Mouse (Mus musculus): ENCODE measurements around the gene Cd276. TPM values are rescaled to one million over a fixed set of nuclear protein-coding genes. Genes with fewer than 3 reads are reported as not detected.
"Not testable (repeated sequence)": the region's sequence is repeated elsewhere in the genome, so short reads cannot be mapped to it uniquely, and the experiment has no call there.

Cd276 gene
- polyA plus RNA-seq, 2 experiments: 0.87 to 1.2 TPM

DNA sequence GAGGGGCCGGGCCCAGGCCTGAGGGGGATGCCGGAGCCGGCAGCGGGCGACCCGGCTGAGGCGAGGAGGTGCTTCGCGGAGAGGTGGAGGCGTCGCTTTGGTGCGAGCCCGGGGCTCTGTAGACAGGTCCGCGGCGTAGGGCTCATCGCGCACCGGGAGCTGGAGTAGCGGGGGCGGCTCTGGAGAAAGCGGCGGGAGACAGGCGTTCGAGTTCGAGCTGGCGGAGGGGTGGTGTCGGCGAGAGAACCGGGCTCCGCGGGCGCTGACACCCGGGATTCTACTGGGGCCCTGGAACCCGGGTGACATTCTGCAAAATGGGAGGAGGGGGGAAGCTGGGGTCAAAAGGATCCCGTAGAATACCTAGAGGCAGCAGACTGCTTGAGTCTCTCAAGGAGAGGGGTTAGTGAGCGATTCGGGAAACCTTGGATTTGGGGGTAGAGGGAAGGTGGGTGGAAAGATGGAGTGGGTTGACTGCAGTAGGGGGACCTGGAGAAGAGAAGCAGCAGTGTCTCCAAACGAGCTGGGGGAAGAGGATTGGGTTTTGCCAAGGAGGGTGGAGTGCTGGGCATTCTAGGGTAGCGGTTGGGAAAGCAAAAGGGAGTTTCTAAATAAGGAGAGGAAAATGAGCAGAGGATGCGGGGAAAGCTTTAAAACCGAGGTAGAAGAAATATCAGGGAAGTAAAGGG is 27.5 kb upstream of the Cd276 start:
- Histone ChIP-seq H3K9ac (replicated peaks) (peak overlapping the region; percentile 100), H3K27ac (peak overlapping the region; percentile 89), H3K4me3 (ENCODE audit: insufficient read depth in 1 of 2, low read depth in 2 of 2, low read length in 2 of 2) (peak overlapping the region; percentile 90 to 97), H3K36me3 (replicated peaks; ENCODE audit: control insufficient read depth, insufficient read depth, low read depth) (peaks cover 2% of the 10 kb centered on the region), H3K4me1 (replicated peaks; ENCODE audit: control insufficient read depth in 2 of 2, insufficient read depth in 2 of 2, low read length in 1 of 2) (peaks cover 13 to 14% of the 10 kb centered on the region in 2 experiments), H3K27me3 (ENCODE audit: control insufficient read depth, insufficient read depth, low read length) (no peaks in the 10 kb centered on the region), H3K9me3 (ENCODE audit: control insufficient read depth, low read length) (no peaks in the 10 kb centered on the region), H3K4me2 (ENCODE audit: low read depth) (peak overlapping the region; percentile 83)
- ATAC-seq (ENCODE audit: insufficient read depth) (peak; percentile 56), DNase-seq (ENCODE audit: low read depth in 3 of 3, low spot score in 3 of 3) (peak in 1 of 3 experiments; percentile 26)
- under 1% methylated on average over 42 of the region's 42 CpGs for WGBS (ENCODE audit: insufficient replicate concordance)
- TF ChIP-seq CTCF (IDR thresholded peaks at IDR 0.05; ENCODE audit: low read depth) (no peak), EP300 (IDR thresholded peaks at IDR 0.05; ENCODE audit: low read depth) (no peak)

DNA sequence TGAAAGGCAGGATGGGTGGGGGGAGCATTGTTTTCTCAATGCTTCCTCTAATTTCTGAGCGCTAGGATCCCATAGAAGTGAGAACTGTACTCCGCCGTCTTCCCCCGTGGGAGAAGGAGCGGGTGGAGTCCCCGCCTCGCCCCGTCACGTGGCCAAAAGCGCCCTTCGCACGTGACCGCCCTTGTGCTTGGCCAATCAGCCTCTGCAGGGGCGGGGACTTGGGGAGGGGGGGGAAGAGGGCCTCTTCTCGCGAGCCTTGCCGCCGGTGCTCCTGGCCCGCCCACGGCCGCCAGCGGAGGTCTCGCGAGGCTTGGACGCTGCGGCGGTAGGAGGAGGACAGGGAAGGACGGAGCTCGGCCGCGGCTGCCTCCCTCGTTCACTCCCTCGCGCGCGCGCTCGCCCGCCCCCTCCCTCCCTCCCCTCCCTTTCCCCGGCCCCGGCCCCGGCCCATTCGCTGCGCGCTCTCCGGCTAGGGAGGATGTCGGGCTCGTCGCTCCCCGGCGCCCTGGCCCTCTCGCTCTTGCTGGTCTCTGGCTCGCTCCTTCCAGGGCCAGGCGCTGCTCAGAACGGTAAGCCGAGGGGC is 26.8 kb upstream of the Cd276 start, which contains the start of gene Nptn:
Nptn (plus strand) TSS at position 283 of the 583 bp plus-strand sequence.
- DNase-seq (ENCODE audit: low read depth in 3 of 3, low spot score in 3 of 3): peak; percentile 95 to 98 (median 97)
- peak; percentile 81 for TF ChIP-seq EP300 (IDR thresholded peaks at IDR 0.05; ENCODE audit: low read depth)
- TF ChIP-seq CTCF (IDR thresholded peaks at IDR 0.05; ENCODE audit: low read depth): no peak
- Histone ChIP-seq H3K27me3 (ENCODE audit: control insufficient read depth, insufficient read depth, low read length) (no peaks in the 10 kb centered on the region), H3K36me3 (replicated peaks; ENCODE audit: control insufficient read depth, insufficient read depth, low read depth) (no peaks in the 10 kb centered on the region; the same call in 1 of the 2 replicates), H3K4me1 (replicated peaks; ENCODE audit: control insufficient read depth in 2 of 2, insufficient read depth in 2 of 2, low read length in 1 of 2) (peaks cover 13 to 14% of the 10 kb centered on the region in 2 experiments), H3K4me3 (ENCODE audit: insufficient read depth in 1 of 2, low read depth in 2 of 2, low read length in 2 of 2) (peak within 1 kb of the TSS; percentile 90 to 97), H3K27ac (peak within 1 kb of the TSS; percentile 89), H3K9me3 (ENCODE audit: control insufficient read depth, low read length) (no peaks in the 10 kb centered on the region), H3K4me2 (ENCODE audit: low read depth) (peak within 1 kb of the TSS; percentile 92), H3K9ac (replicated peaks) (peak within 1 kb of the TSS; percentile 100)
- peak; percentile 96 for ATAC-seq (ENCODE audit: insufficient read depth)
- WGBS (ENCODE audit: insufficient replicate concordance): under 1% methylated on average over 50 of the region's 56 CpGs

DNA sequence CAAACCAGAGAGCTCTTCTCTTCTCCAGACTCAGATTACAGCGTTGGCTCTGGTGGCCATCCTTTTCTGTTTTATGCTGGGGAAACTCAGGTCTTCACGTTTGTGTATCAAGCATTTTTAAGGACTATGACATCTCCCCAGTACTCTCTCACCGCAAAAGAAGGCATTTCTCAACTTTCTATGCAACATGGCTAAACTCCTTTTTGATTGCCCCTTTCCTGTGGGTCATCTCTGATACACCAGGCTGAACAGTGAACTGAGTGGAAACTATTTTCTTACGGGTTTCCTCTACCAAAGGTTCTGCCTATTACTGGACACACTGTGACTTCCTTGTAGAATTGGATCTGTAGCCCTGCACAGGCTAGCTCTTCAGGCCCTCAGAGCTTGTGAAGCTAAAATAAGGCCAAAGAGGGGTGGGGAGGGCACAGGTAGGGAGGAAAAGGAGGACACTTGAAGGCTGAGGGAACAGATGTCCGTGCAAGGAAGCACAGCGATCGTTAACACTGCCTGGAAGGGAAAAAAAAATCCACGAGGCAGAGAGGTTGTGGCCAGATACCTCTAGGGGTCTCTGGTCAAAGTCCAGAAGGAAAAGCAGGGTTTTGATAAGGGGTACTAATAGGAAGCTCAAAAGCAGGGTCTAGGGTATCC is 26.2 kb upstream of the Cd276 start:
- H3K27ac ChIP-seq: peak overlapping the region; percentile 75
- no peaks in the 10 kb centered on the region for H3K27me3 ChIP-seq (ENCODE audit: control insufficient read depth, insufficient read depth, low read length)
- no peaks in the 10 kb centered on the region; the same call in 1 of the 2 replicates for H3K36me3 ChIP-seq (replicated peaks; ENCODE audit: control insufficient read depth, insufficient read depth, low read depth)
- WGBS (ENCODE audit: insufficient replicate concordance): 26% methylated on average over 8 of the region's 8 CpGs
- no peaks in the 10 kb centered on the region for H3K9me3 ChIP-seq (ENCODE audit: control insufficient read depth, low read length)
- H3K4me3 ChIP-seq (ENCODE audit: insufficient read depth in 1 of 2, low read depth in 2 of 2, low read length in 2 of 2): peak overlapping the region; percentile 48 to 50
- peak overlapping the region; percentile 92 for H3K4me2 ChIP-seq (ENCODE audit: low read depth)
- ATAC-seq (ENCODE audit: insufficient read depth) (no peak; the same call in 1 of the 2 replicates), DNase-seq (ENCODE audit: low read depth in 3 of 3, low spot score in 3 of 3) (peak in 1 of 3 experiments; percentile 12)
- peaks cover 13 to 14% of the 10 kb centered on the region in 2 experiments for H3K4me1 ChIP-seq (replicated peaks; ENCODE audit: control insufficient read depth in 2 of 2, insufficient read depth in 2 of 2, low read length in 1 of 2)
- no peak for TF ChIP-seq EP300 (IDR thresholded peaks at IDR 0.05; ENCODE audit: low read depth)
- no peak for TF ChIP-seq CTCF (IDR thresholded peaks at IDR 0.05; ENCODE audit: low read depth)
- peak overlapping the region; percentile 73 for H3K9ac ChIP-seq (replicated peaks)

DNA sequence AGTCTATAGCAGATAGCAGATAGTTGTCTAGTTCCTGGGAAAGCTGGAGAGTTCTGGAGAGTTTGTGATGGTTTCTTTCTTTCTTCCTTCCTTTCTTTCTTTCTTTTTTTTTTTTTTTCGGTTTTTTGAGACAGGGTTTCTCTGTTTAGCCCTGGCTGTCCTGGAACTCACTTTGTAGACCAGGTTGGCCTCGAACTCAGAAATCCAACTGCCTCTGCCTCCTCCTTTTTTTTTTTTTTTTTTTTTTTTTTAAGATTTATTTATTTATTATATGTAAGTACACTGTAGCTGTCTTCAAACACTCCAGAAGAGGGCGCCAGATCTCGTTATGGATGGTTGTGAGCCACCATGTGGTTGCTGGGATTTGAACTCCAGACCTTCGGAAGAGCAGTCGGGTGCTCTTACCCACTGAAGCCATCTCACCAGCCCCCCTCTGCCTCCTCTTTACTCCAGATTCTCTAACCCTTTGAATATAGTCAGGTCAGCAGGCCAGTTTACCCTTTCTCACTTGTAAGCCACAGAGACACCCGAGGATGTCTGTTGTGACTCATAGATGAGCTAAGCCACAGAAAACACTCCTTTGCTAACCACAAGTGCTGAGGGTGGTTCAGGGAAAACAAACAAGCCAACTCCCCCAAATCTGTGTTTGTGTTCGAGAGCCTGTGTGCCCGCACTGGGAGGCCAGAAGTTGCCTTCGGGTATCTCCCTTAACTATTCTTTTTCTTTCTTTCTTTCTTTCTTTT is 25.4 kb upstream of the Cd276 start:
- WGBS (ENCODE audit: insufficient replicate concordance): 60% methylated on average over 10 of the region's 10 CpGs
- peak; percentile 43 for TF ChIP-seq CTCF (IDR thresholded peaks at IDR 0.05; ENCODE audit: low read depth)
- DNase-seq (ENCODE audit: low read depth in 3 of 3, low spot score in 3 of 3); H3K4me2 ChIP-seq (ENCODE audit: low read depth); H3K9ac ChIP-seq (replicated peaks); H3K27ac ChIP-seq; H3K9me3 ChIP-seq (ENCODE audit: control insufficient read depth, low read length); H3K4me3 ChIP-seq (ENCODE audit: insufficient read depth in 1 of 2, low read depth in 2 of 2, low read length in 2 of 2); ATAC-seq (ENCODE audit: insufficient read depth); H3K27me3 ChIP-seq (ENCODE audit: control insufficient read depth, insufficient read depth, low read length); H3K36me3 ChIP-seq (replicated peaks; ENCODE audit: control insufficient read depth, insufficient read depth, low read depth): not testable (repeated sequence)
- H3K4me1 ChIP-seq (replicated peaks; ENCODE audit: control insufficient read depth in 2 of 2, insufficient read depth in 2 of 2, low read length in 1 of 2): peaks cover 13 to 14% of the 10 kb centered on the region in 2 experiments
